Mouse (Mus musculus): ENCODE measurements around the gene Ttc16.

DNA sequence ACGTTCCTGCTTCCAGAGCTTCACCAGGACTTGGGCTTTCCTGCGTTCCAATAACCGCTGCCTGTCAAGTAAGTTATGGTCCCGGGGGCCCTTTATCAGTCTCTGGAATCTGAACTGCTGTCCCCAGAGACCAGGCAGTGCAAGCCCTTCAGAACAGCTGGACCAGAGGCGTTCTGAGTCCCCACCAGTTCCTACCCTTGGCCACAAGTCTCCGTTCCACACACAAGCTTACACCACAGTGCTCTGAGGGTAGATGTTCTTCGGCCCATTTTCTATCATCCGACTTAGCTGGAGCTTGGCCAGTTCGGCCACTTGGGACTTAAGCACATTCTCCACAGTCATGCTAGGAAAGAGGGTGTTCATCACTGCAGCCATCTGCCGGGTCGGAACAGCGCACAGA lies 8.2 kb downstream of the Ttc16 start:
- no peak for TF ChIP-seq CTCF (IDR thresholded peaks at IDR 0.05; ENCODE audit: borderline replicate concordance, insufficient read depth, low read depth, low read length)
- no peak for TF ChIP-seq POLR2A (IDR thresholded peaks at IDR 0.05; ENCODE audit: borderline replicate concordance, insufficient read depth, low read length)

Measured in cerebellum, adult 2 months (tissue).